Mouse (Mus musculus): ENCODE measurements around the gene Zbtb11.

DNA sequence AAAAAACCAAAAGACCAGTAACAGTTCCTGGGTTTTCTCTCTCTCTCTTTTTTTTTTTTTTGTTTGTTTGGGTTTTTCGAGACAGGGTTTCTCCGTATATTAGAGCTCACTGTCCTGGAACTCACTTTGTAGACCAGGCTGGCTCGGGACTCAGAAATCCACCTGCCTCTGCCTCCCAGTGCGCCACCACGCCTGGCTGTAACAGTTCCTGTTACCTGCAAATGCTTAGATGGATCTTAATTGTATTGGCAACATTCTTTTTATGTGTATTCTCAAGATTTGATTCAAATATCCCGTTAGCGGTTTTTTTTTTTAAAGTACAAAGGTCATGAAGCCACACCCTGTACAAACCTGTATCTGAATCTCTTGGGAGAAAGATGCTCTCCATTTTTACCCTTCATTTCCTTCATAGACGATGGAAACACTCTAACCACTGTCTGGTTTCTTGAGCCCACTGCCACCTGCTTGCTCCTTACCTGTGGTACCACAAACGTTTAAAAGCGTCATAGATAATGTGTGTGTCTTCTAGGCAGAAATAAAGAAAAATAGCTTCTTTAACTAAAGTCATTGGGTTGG is 969 bp upstream of the Zbtb11 start:
- TF ChIP-seq POLR2A (IDR thresholded peaks at IDR 0.05; ENCODE audit: insufficient read depth, low read depth, low read length) (no peak), CTCF (IDR thresholded peaks at IDR 0.05) (no peak)
